ENCODE assay signal across 27 mouse cellular contexts in the genomic region with DNA sequence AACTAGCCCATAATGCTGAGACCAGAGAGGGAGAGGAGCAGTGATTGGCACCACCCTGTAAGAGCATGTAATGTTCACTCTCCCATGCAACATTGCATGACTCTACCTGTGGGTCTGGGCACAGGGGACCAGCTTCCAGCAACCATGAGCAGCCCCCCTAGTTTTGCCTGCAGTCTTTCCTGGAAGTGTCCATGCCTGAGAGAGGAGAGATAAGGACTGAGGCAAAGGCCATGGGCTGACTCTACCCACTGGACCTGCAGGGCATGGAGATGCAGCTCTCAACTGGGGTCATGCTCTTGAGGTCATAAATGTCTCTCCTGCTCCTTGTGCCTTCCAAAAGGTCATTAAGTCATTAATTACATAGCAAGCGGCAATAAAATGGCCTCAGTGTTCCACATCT. TPM values are rescaled to one million over a fixed set of nuclear protein-coding genes. Genes with fewer than 3 reads are reported as not detected.
DNase-seq lines count a peak whose midpoint lies in the region; ATAC-seq and TF ChIP-seq lines count a peak whose summit lies in the region.
"Had no signal": no experiment of that assay in that cellular context is flagged by ENCODE, and none has a peak within 500 bp of the region (broad histone marks: within the 10 kb centered on the region; RNA-seq: fewer than 3 reads in every experiment).

No protein-coding gene starts in this region.

- no peaks in the 10 kb centered on the region for H3K27me3 ChIP-seq in heart, embryonic 11.5 days (ENCODE audit: control insufficient read depth, insufficient read depth, low read length)
- H3K27me3 ChIP-seq in liver, embryonic 11.5 days (replicated peaks; ENCODE audit: control insufficient read depth, insufficient read depth, low read length), result no peaks in the 10 kb centered on the region
- H3K27me3 ChIP-seq in liver, embryonic 12.5 days (replicated peaks), result peaks cover 38% of the 10 kb centered on the region
- H3K27me3 ChIP-seq in liver, embryonic 14.5 days (ENCODE audit: control insufficient read depth, insufficient read depth, low read length), result no peaks in the 10 kb centered on the region
- H3K27me3 ChIP-seq: embryonic facial prominence, embryonic 15.5 days had no signal

- no peaks in the 10 kb centered on the region for H3K9me3 ChIP-seq in heart, embryonic 11.5 days (replicated peaks; ENCODE audit: control insufficient read depth, low read length)
- no peaks in the 10 kb centered on the region for H3K9me3 ChIP-seq in liver, embryonic 11.5 days (ENCODE audit: control insufficient read depth, low read length)
- H3K9me3 ChIP-seq in liver, embryonic 12.5 days (replicated peaks), result no peaks in the 10 kb centered on the region
- H3K9me3 ChIP-seq in liver, embryonic 14.5 days (ENCODE audit: control insufficient read depth, low read length), result no peaks in the 10 kb centered on the region
- H3K9me3 ChIP-seq: embryonic facial prominence, embryonic 15.5 days; forebrain, embryonic 10.5 days; forebrain, embryonic 12.5 days had no signal

- H3K9ac ChIP-seq in heart, embryonic 11.5 days (ENCODE audit: low read depth, low read length), result no peak overlapping the region
- no peak overlapping the region for H3K9ac ChIP-seq in liver, embryonic 11.5 days (ENCODE audit: low read depth, low read length)
- no peak overlapping the region for H3K9ac ChIP-seq in liver, embryonic 12.5 days
- no peak overlapping the region for H3K9ac ChIP-seq in liver, embryonic 14.5 days (replicated peaks)
- H3K9ac ChIP-seq: embryonic facial prominence, embryonic 13.5 days; embryonic facial prominence, embryonic 15.5 days; forebrain, embryonic 12.5 days had no signal

- DNase-seq in heart, postnatal 10 days, result no peak
- DNase-seq in liver, embryonic 11.5 days (ENCODE audit: low spot score), result no peak
- DNase-seq in liver, embryonic 14.5 days (ENCODE audit: low read depth in 3 of 3, low spot score in 3 of 3), result no peak
- DNase-seq in kidney, adult 9 months, result no peak
- DNase-seq in urinary bladder, postnatal 4 days (ENCODE audit: low spot score in 2 of 2), result no peak
- DNase-seq: adrenal gland, adult 2 months; adrenal gland, postnatal 10 days; adrenal gland, postnatal 25 days; cerebellum, adult 11-12 months; cerebellum, adult 8-10 months; cerebellum, adult 9-11 months; cerebellum, postnatal 14 days; cerebellum, postnatal 36 days; embryo, embryonic 11 days had no signal

- H3K36me3 ChIP-seq in heart, embryonic 11.5 days (ENCODE audit: control insufficient read depth, insufficient read depth, low read length), result no peaks in the 10 kb centered on the region
- H3K36me3 ChIP-seq in liver, embryonic 11.5 days (ENCODE audit: control insufficient read depth, insufficient read depth, low read length), result no peaks in the 10 kb centered on the region
- H3K36me3 ChIP-seq in liver, embryonic 12.5 days, result no peaks in the 10 kb centered on the region
- H3K36me3 ChIP-seq in liver, embryonic 14.5 days (replicated peaks; ENCODE audit: control insufficient read depth, insufficient read depth, low read depth), result no peaks in the 10 kb centered on the region
- H3K36me3 ChIP-seq: embryonic facial prominence, embryonic 13.5 days; embryonic facial prominence, embryonic 15.5 days; forebrain, embryonic 10.5 days; forebrain, embryonic 12.5 days had no signal

- 81% methylated on average over 1 of the region's 1 CpGs for WGBS in heart, embryonic 11.5 days (ENCODE audit: insufficient replicate concordance)
- WGBS in liver, embryonic 11.5 days, result 73% methylated on average over 1 of the region's 1 CpGs
- WGBS in liver, embryonic 12.5 days (ENCODE audit: insufficient replicate concordance), result 43% methylated on average over 1 of the region's 1 CpGs
- 45% methylated on average over 1 of the region's 1 CpGs for WGBS in liver, embryonic 14.5 days (ENCODE audit: insufficient replicate concordance)

- H3K4me1 ChIP-seq in heart, embryonic 11.5 days (ENCODE audit: control insufficient read depth, insufficient read depth, low read length), result peaks cover 4% of the 10 kb centered on the region
- H3K4me1 ChIP-seq in liver, embryonic 11.5 days (replicated peaks; ENCODE audit: control insufficient read depth, insufficient read depth, low read length), result peaks cover 3% of the 10 kb centered on the region
- H3K4me1 ChIP-seq in liver, embryonic 12.5 days, result peaks cover 47% of the 10 kb centered on the region
- peaks cover 11 to 27% of the 10 kb centered on the region in 2 experiments for H3K4me1 ChIP-seq in liver, embryonic 14.5 days (replicated peaks; ENCODE audit: control insufficient read depth in 2 of 2, insufficient read depth in 2 of 2, low read length in 1 of 2)
- H3K4me1 ChIP-seq: forebrain, embryonic 10.5 days; forebrain, embryonic 12.5 days had no signal

- TF ChIP-seq CTCF in liver, embryonic 14.5 days (IDR thresholded peaks at IDR 0.05; ENCODE audit: low read depth), result no peak

- H3K4me3 ChIP-seq in heart, embryonic 11.5 days (ENCODE audit: low read depth, low read length), result no peak overlapping the region
- H3K4me3 ChIP-seq in liver, embryonic 11.5 days (ENCODE audit: low read depth, low read length), result no peak overlapping the region
- no peak overlapping the region for H3K4me3 ChIP-seq in liver, embryonic 12.5 days
- H3K4me3 ChIP-seq in liver, embryonic 14.5 days (ENCODE audit: insufficient read depth in 1 of 2, low read depth in 2 of 2, low read length in 2 of 2), result no peak overlapping the region
- H3K4me3 ChIP-seq: embryonic facial prominence, embryonic 13.5 days; embryonic facial prominence, embryonic 15.5 days; erythroblast, embryonic 14.5 days; forebrain, embryonic 10.5 days; forebrain, embryonic 12.5 days had no signal

- no peak overlapping the region for H3K4me2 ChIP-seq in heart, embryonic 11.5 days
- H3K4me2 ChIP-seq in liver, embryonic 11.5 days, result no peak overlapping the region
- no peak overlapping the region for H3K4me2 ChIP-seq in liver, embryonic 12.5 days
- H3K4me2 ChIP-seq in liver, embryonic 14.5 days (ENCODE audit: low read depth), result no peak overlapping the region
- H3K4me2 ChIP-seq: embryonic facial prominence, embryonic 13.5 days; embryonic facial prominence, embryonic 15.5 days; forebrain, embryonic 12.5 days had no signal

- no peak overlapping the region for H3K27ac ChIP-seq in heart, embryonic 11.5 days (ENCODE audit: low read depth, low read length)
- no peak overlapping the region for H3K27ac ChIP-seq in liver, embryonic 11.5 days (ENCODE audit: low read depth, low read length)
- no peak overlapping the region for H3K27ac ChIP-seq in liver, embryonic 12.5 days
- no peak overlapping the region for H3K27ac ChIP-seq in liver, embryonic 14.5 days
- H3K27ac ChIP-seq: embryonic facial prominence, embryonic 13.5 days; embryonic facial prominence, embryonic 15.5 days; forebrain, embryonic 10.5 days; forebrain, embryonic 12.5 days had no signal

- 0 out of 2 replicates have a peak, but pooled peaks have one; percentile 15 for TF ChIP-seq EP300 in liver, embryonic 14.5 days (IDR thresholded peaks at IDR 0.05; ENCODE audit: low read depth)

- intact Hi-C loops in heart, postnatal 10 days (cut with DNase I), result no loop called here

- ATAC-seq in heart, embryonic 11.5 days (replicated peaks; ENCODE audit: insufficient number of reproducible peaks, low FRiP score, low TSS enrichment), result peak; percentile 74; the same call in 1 of the 2 replicates
- peak; percentile 67 for ATAC-seq in liver, embryonic 11.5 days (replicated peaks; ENCODE audit: low FRiP score)
- peak; percentile 74 for ATAC-seq in liver, embryonic 12.5 days
- ATAC-seq in liver, embryonic 14.5 days (ENCODE audit: insufficient read depth), result no peak; the same call in 1 of the 2 replicates
- no peak for ATAC-seq in cerebellum, adult (ENCODE audit: insufficient number of reproducible peaks, low FRiP score, low TSS enrichment)
- ATAC-seq: forebrain, embryonic 14.5 days; forebrain, embryonic 16.5 days had no signal

RNA-seq across cellular contexts. Expression of gene Pkp1, which starts 17.1 kb away (rescaled TPM):
- polyA plus RNA-seq in heart, embryonic 11.5 days (2014; fragmentation: Nextera tagmentation; extraction: Ambion mirVana), result 0.03 TPM in 1 of 2 replicates, not detected in the other
- total RNA-seq in heart, postnatal 10 days (2021), result under 1 TPM; 0.10 to 0.14 TPM
- 0.09 and 0.10 TPM in 2 replicates for polyA plus RNA-seq in liver, embryonic 11.5 days (2014; fragmentation: Nextera tagmentation; extraction: Ambion mirVana)
- not detected in 2 replicates for polyA plus RNA-seq in liver, embryonic 12.5 days (2016; fragmentation: Nextera tagmentation; extraction: Ambion mirVana)
- polyA plus RNA-seq in liver, embryonic 14.5 days (2012; rRNA removed), result 0.01 and 0.02 TPM in 2 replicates
- not detected in 2 replicates for polyA plus RNA-seq in liver, embryonic 14.5 days (2014; fragmentation: Nextera tagmentation; extraction: Ambion mirVana)
- total RNA-seq: adrenal gland, adult 2 months; adrenal gland, postnatal 10 days; adrenal gland, postnatal 25 days; adrenal gland, postnatal 4 days; common myeloid progenitor, adult 5-6 weeks; MEL had no signal
- polyA plus RNA-seq: adrenal gland, adult 2 months; erythroblast, embryonic 14.5 days; forebrain, embryonic 14.5 days had no signal

Comparison
In these comparisons a context has a peak if more than half of its experiments do, and no peak if none do; other contexts are left out.
1. ATAC-seq: peak in heart, embryonic 11.5 days (single experiment), liver, embryonic 11.5 days (single experiment) and liver, embryonic 12.5 days (single experiment); none in liver, embryonic 14.5 days (single experiment) and cerebellum, adult (single experiment).